Mouse (Mus musculus) lung, postnatal 0 days (tissue): ENCODE results near the gene Pth1r. TPM values are rescaled to one million over a fixed set of nuclear protein-coding genes. Genes with fewer than 3 reads are reported as not detected.

ENCODE experiments used
- ATAC-seq: fragments of 200-750 bp; cut with Nextera tagmentation; 2 replicates; pipeline ENCODE4 v1.8.0; 2017; ENCODE audit warnings: moderate library complexity
- DNase-seq: peaks from one replicate; pipeline ENCODE4 v3.0.0-alpha.2; 2016; ENCODE audit warnings: low spot score
- H3K27ac ChIP-seq: fragments of 300-500 bp; sonication (generic); 2 replicates; pipeline ENCODE4 v1.5.1; 2014; ENCODE audit warnings: antibody characterized with exemption, mild to moderate bottlenecking, low read length, mixed read lengths
- H3K27me3 ChIP-seq: fragments of 300-500 bp; sonication (generic); replicated peaks from 2 replicates; pipeline ENCODE4 v1.6.1; 2014; ENCODE audit warnings: low read length, mixed read lengths; ENCODE audit not compliant: insufficient read depth
- H3K36me3 ChIP-seq: fragments of 300-500 bp; sonication (generic); 2 replicates; pipeline ENCODE4 v1.6.1; 2014; ENCODE audit warnings: low read length, mixed read lengths; ENCODE audit not compliant: insufficient read depth
- H3K4me1 ChIP-seq: fragments of 300-500 bp; sonication (generic); 2 replicates; pipeline ENCODE4 v1.6.1; 2014; ENCODE audit warnings: antibody characterized with exemption, low read depth, low read length, mixed read lengths; ENCODE audit not compliant: insufficient read depth
- H3K4me2 ChIP-seq: fragments of 300-500 bp; sonication (generic); replicated peaks from 2 replicates; pipeline ENCODE4 v1.6.1; 2014; ENCODE audit warnings: low read depth, mild to moderate bottlenecking, low read length, moderate library complexity, mixed read lengths
- H3K4me3 ChIP-seq: fragments of 300-500 bp; sonication (generic); 2 replicates; pipeline ENCODE4 v1.5.1; 2014; ENCODE audit warnings: low read depth, low read length
- H3K9ac ChIP-seq: fragments of 300-500 bp; sonication (generic); replicated peaks from 2 replicates; pipeline ENCODE4 v1.6.1; 2014; ENCODE audit warnings: low read depth, mild to moderate bottlenecking
- H3K9me3 ChIP-seq: fragments of 300-500 bp; sonication (generic); 2 replicates; pipeline ENCODE4 v1.6.1; 2016; ENCODE audit warnings: low read length, mixed read lengths
- CTCF ChIP-seq: IDR thresholded peaks from 2 replicates; pipeline ENCODE4 v1.5.1; 2016; ENCODE audit warnings: antibody characterized with exemption, mild to moderate bottlenecking
- EP300 ChIP-seq: IDR thresholded peaks from 2 replicates; pipeline ENCODE4 v1.6.1; 2016; ENCODE audit warnings: antibody characterized with exemption, mild to moderate bottlenecking, control low read depth
- WGBS: fragments of 180-500 bp; shearing (Covaris S2); extraction: QIAGEN DNeasy Blood & Tissue Kit; methylation state at CpG from one replicate; pipeline ENCODE4 v1.1.7; 2014; 5-methylcytosine and 5-hydroxymethylcytosine counted together
- polyA plus RNA-seq: library from polyadenylated mRNA; unstranded; fragments of >200 nt; fragmentation: Nextera tagmentation; extraction: Ambion mirVana; gene quantifications from 2 replicates; pipeline ENCODE4 v1.2.1, GENCODE M21; 2015

Gene Pth1r
- polyA plus RNA-seq, 1 experiment from 2014 or later = 19.4 TPM

GRCm38 (mm10) chr9:110763405-110763804 is 16.5 kb upstream of the Pth1r start:
- TF ChIP-seq CTCF = no peak
- no peak for TF ChIP-seq EP300
- Histone ChIP-seq H3K4me1 (no peaks in the 10 kb centered on the region), H3K36me3 (no peaks in the 10 kb centered on the region), H3K9ac (no peak overlapping the region), H3K4me3 (no peak overlapping the region), H3K9me3 (no peaks in the 10 kb centered on the region), H3K27me3 (no peaks in the 10 kb centered on the region; the same call in 1 of the 2 replicates), H3K27ac (no peak overlapping the region), H3K4me2 (no peak overlapping the region)
- no peak for ATAC-seq
- 69% methylated on average over 2 of the region's 2 CpGs for WGBS
- DNase-seq = no peak

- no peak overlapping the region for H3K4me2 ChIP-seq
- no peaks in the 10 kb centered on the region for H3K9me3 ChIP-seq
- ATAC-seq = peak; percentile 72
- 61% methylated on average over 10 of the region's 10 CpGs for WGBS
- H3K36me3 ChIP-seq = no peaks in the 10 kb centered on the region
- peak; percentile 27 for DNase-seq
- TF ChIP-seq EP300 (no peak), CTCF (no peak)
- no peak overlapping the region for H3K9ac ChIP-seq
- H3K4me3 ChIP-seq = no peak overlapping the region
- H3K27me3 ChIP-seq = no peaks in the 10 kb centered on the region; the same call in 1 of the 2 replicates
- H3K27ac ChIP-seq = no peak overlapping the region
- H3K4me1 ChIP-seq = no peaks in the 10 kb centered on the region
Measured at GRCm38 (mm10) chr9:110762763-110763162, 15.8 kb upstream of the Pth1r start.

- 73% methylated on average over 8 of the region's 8 CpGs for WGBS
- no peaks in the 10 kb centered on the region; the same call in 1 of the 2 replicates for H3K27me3 ChIP-seq
- ATAC-seq (no peak), DNase-seq (no peak)
- no peaks in the 10 kb centered on the region for H3K36me3 ChIP-seq
- no peak overlapping the region for H3K4me2 ChIP-seq
- H3K27ac ChIP-seq = no peak overlapping the region
- no peak overlapping the region for H3K9ac ChIP-seq
- no peak for TF ChIP-seq EP300
- no peak for TF ChIP-seq CTCF
- no peaks in the 10 kb centered on the region for H3K9me3 ChIP-seq
- no peak overlapping the region for H3K4me3 ChIP-seq
- H3K4me1 ChIP-seq = no peaks in the 10 kb centered on the region
Measured at GRCm38 (mm10) chr9:110760886-110761285, 13.9 kb upstream of the Pth1r start.

- Histone ChIP-seq H3K4me3 (no peak overlapping the region), H3K4me1 (no peaks in the 10 kb centered on the region), H3K4me2 (no peak overlapping the region), H3K27ac (no peak overlapping the region), H3K9me3 (no peaks in the 10 kb centered on the region), H3K9ac (no peak overlapping the region), H3K36me3 (no peaks in the 10 kb centered on the region), H3K27me3 (no peaks in the 10 kb centered on the region; the same call in 1 of the 2 replicates)
- ATAC-seq = peak; percentile 54; the same call in 1 of the 2 replicates
- DNase-seq = peak; percentile 55
- WGBS = 44% methylated on average over 2 of the region's 2 CpGs
- TF ChIP-seq EP300 (no peak), CTCF (peak; percentile 84)
Measured at GRCm38 (mm10) chr9:110759265-110759664, 12.3 kb upstream of the Pth1r start.

GRCm38 (mm10) chr9:110758605-110759004 is 11.7 kb upstream of the Pth1r start:
- no peak overlapping the region for H3K9ac ChIP-seq
- peak; percentile 17 for DNase-seq

GRCm38 (mm10) chr9:110757816-110758215 is 10.9 kb upstream of the Pth1r start:
- no peak for DNase-seq
- H3K27ac ChIP-seq = no peak overlapping the region

More at GRCm38 (mm10) chr9:110758605-110759004, 11.7 kb upstream of the Pth1r start:
- Histone ChIP-seq H3K4me1 (no peaks in the 10 kb centered on the region), H3K4me2 (no peak overlapping the region), H3K36me3 (no peaks in the 10 kb centered on the region), H3K4me3 (no peak overlapping the region), H3K9me3 (no peaks in the 10 kb centered on the region), H3K27me3 (no peaks in the 10 kb centered on the region; the same call in 1 of the 2 replicates), H3K27ac (no peak overlapping the region)
- WGBS = 46% methylated on average over 8 of the region's 8 CpGs
- TF ChIP-seq EP300 = no peak
- no peak for TF ChIP-seq CTCF
- peak; percentile 48; the same call in 1 of the 2 replicates for ATAC-seq

More at GRCm38 (mm10) chr9:110757816-110758215, 10.9 kb upstream of the Pth1r start:
- TF ChIP-seq EP300 (no peak), CTCF (no peak)
- WGBS = 80% methylated on average over 5 of the region's 5 CpGs
- H3K9me3 ChIP-seq = no peaks in the 10 kb centered on the region
- H3K27me3 ChIP-seq = no peaks in the 10 kb centered on the region
- H3K4me1 ChIP-seq = no peaks in the 10 kb centered on the region
- no peaks in the 10 kb centered on the region for H3K36me3 ChIP-seq
- H3K4me3 ChIP-seq = no peak overlapping the region
- H3K4me2 ChIP-seq = no peak overlapping the region
- no peak overlapping the region for H3K9ac ChIP-seq
- ATAC-seq = no peak
